Mouse (Mus musculus) hindbrain, embryonic 15.5 days (tissue): ENCODE data around the gene Metrnl. TPM values are rescaled to one million over a fixed set of nuclear protein-coding genes. Genes with fewer than 3 reads are reported as not detected.
"Not testable (repeated sequence)": the region's sequence is repeated elsewhere in the genome, so short reads cannot be mapped to it uniquely, and the experiment has no call there.

Experiments
- ATAC-seq: fragments of 200-750 bp; cut with Nextera tagmentation; 2 replicates; pipeline ENCODE4 v1.8.0; 2017; ENCODE audit warnings: low read depth, moderate number of reproducible peaks, moderate TSS enrichment; ENCODE audit not compliant: low FRiP score
- H3K27ac ChIP-seq: fragments of 300-500 bp; sonication (generic); replicated peaks from 2 replicates; pipeline ENCODE4 v1.5.1; 2015; ENCODE audit warnings: mild to moderate bottlenecking, inconsistent platforms
- H3K27me3 ChIP-seq: fragments of 300-500 bp; sonication (generic); 2 replicates; pipeline ENCODE4 v1.6.1; 2015; ENCODE audit warnings: control low read depth, inconsistent platforms
- H3K36me3 ChIP-seq: fragments of 300-500 bp; sonication (generic); 2 replicates; pipeline ENCODE4 v1.6.1; 2015; ENCODE audit warnings: control low read depth, inconsistent platforms
- H3K4me1 ChIP-seq: fragments of 300-500 bp; sonication (generic); replicated peaks from 2 replicates; pipeline ENCODE4 v1.6.1; 2015; ENCODE audit warnings: control low read depth, inconsistent platforms
- H3K4me2 ChIP-seq: fragments of 300-500 bp; sonication (generic); 2 replicates; pipeline ENCODE4 v1.6.1; 2015; ENCODE audit warnings: moderate library complexity, mild to moderate bottlenecking, inconsistent platforms
- H3K4me3 ChIP-seq: fragments of 300-500 bp; sonication (generic); 2 replicates; pipeline ENCODE4 v1.5.1; 2015; ENCODE audit warnings: mild to moderate bottlenecking, inconsistent platforms
- H3K9ac ChIP-seq: fragments of 300-500 bp; sonication (generic); 2 replicates; pipeline ENCODE4 v1.6.1; 2015; ENCODE audit warnings: inconsistent platforms
- H3K9me3 ChIP-seq: fragments of 300-500 bp; sonication (generic); 2 replicates; pipeline ENCODE4 v1.6.1; 2016; ENCODE audit warnings: control low read depth, inconsistent platforms
- WGBS: fragments of 180-500 bp; shearing (Covaris S2); methylation state at CpG from one replicate; pipeline ENCODE4 v1.1.7; 2015; 5-methylcytosine and 5-hydroxymethylcytosine counted together
- polyA plus RNA-seq: library from polyadenylated mRNA; unstranded; fragments of >200 nt; fragmentation: Nextera tagmentation; extraction: Ambion mirVana; gene quantifications from 2 replicates; pipeline ENCODE4 v1.2.1, GENCODE M21; 2015

Gene Metrnl
- polyA plus RNA-seq: 20.3 and 23.0 TPM in 2 replicates

DNA sequence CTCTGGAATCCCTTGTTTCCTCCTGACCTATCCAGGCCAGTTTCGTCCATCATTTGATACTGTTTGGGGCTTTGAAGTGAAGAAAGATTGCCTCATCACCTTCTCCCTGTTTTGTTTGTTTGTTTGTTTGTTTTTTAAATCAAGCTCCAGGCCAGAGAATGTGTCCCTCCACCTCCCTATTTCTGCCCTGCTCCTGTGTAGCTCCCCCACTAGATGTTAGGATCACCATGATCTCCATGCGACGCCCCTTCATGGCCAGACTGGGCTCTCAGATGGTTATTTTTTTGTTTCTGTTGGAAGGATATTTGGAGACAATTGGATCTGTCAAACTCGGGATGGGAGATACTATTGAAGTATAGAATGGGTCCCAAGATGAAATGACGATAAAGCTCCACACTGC is at the start of gene Metrnl:
TSS of gene Metrnl (plus strand) at position 301 of the 400 bp plus-strand sequence.
- Histone ChIP-seq H3K27ac (peak within 1 kb of the TSS; percentile 64), H3K27me3 (peaks cover 11% of the 10 kb centered on the region), H3K36me3 (no peaks in the 10 kb centered on the region), H3K4me2 (peak within 1 kb of the TSS; percentile 91), H3K4me3 (peak within 1 kb of the TSS; percentile 66), H3K9ac (peak within 1 kb of the TSS; percentile 65), H3K4me1 (peaks cover 20% of the 10 kb centered on the region), H3K9me3 (no peaks in the 10 kb centered on the region)
- WGBS: 90% methylated on average over 5 of the region's 5 CpGs
- no peak for ATAC-seq

- H3K4me1 ChIP-seq: no peaks in the 10 kb centered on the region
- H3K9ac ChIP-seq: no peak overlapping the region
- no peak for ATAC-seq
- WGBS: 94% methylated on average over 9 of the region's 9 CpGs
- H3K4me2 ChIP-seq: no peak overlapping the region
- no peak overlapping the region for H3K4me3 ChIP-seq
- peaks cover 7% of the 10 kb centered on the region; the same call in 1 of the 2 replicates for H3K36me3 ChIP-seq
- no peak overlapping the region for H3K27ac ChIP-seq
- no peaks in the 10 kb centered on the region for H3K9me3 ChIP-seq
- H3K27me3 ChIP-seq: no peaks in the 10 kb centered on the region
Measured at GRCm38 (mm10) chr11:121651556-121651955, 49.8 kb upstream of the Metrnl start.

DNA sequence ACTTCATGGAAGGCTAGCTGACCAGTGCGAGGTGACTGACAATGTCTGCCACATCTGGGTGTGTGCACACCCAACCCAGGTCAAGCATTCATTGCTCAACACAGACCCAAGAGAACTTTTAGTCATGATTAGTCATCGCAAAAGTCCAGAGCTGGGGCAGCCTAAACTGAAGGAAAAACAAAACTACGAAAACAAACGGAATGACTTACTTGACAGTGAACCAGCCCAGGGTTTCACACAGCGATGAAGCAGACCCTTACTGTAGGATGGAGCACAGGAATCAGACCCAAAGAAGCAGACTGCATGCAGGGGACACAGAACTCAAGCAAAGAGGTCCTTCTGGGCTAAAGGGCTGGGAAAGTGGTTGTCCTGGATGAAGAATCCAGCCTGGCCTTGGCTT is 49.4 kb upstream of the Metrnl start:
- no peak overlapping the region for H3K4me2 ChIP-seq
- peaks cover 7% of the 10 kb centered on the region; the same call in 1 of the 2 replicates for H3K36me3 ChIP-seq
- WGBS: 95% methylated on average over 5 of the region's 5 CpGs
- H3K9ac ChIP-seq: no peak overlapping the region
- no peaks in the 10 kb centered on the region for H3K4me1 ChIP-seq
- no peak overlapping the region for H3K27ac ChIP-seq
- ATAC-seq: no peak
- H3K9me3 ChIP-seq: no peaks in the 10 kb centered on the region
- no peaks in the 10 kb centered on the region for H3K27me3 ChIP-seq
- H3K4me3 ChIP-seq: no peak overlapping the region

DNA sequence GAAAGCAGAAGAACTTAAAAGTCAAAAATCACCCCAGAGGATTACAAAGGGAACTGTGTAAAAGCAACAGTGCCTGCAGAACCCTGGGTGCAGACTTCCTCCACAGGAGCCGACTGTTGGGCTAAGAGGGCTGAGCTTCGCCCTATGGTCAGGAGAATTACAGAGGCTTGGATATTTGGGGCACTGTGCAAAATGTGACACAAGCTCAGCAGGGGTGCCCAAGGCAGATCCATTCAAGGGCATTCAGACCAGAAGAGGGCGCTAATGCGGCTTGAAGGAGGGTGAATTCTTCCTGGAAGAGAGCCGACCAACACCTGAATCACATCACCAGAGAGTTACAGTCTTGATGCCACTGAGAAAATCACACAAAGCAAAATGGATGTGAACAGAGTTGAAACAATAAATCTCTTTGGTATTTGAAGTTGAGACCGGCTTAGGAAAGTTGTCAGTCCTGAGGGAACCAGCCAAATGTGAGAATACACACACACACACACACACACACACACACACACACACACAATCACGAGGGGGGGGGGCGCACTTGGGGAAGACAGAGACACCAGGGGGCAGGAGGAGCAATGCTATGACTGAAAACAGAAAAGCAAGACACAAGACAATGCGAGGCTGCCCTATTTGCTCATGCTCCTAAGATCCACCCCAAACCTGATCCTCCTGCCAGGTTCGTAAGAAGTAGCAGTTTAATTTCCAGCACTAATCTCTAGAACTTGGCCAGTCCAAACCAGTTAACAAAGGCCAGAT is 48.6 kb upstream of the Metrnl start:
- Histone ChIP-seq H3K27me3 (no peaks in the 10 kb centered on the region), H3K4me1 (no peaks in the 10 kb centered on the region), H3K9ac (no peak overlapping the region), H3K4me2 (no peak overlapping the region), H3K4me3 (no peak overlapping the region), H3K36me3 (peaks cover 7% of the 10 kb centered on the region; the same call in 1 of the 2 replicates), H3K9me3 (no peaks in the 10 kb centered on the region), H3K27ac (no peak overlapping the region)
- 59% methylated on average over 10 of the region's 10 CpGs for WGBS
- no peak for ATAC-seq

GRCm38 (mm10) chr11:121653631-121654030 is 47.7 kb upstream of the Metrnl start:
- no peak overlapping the region for H3K9ac ChIP-seq
- H3K27ac ChIP-seq: no peak overlapping the region
- ATAC-seq: no peak
- H3K4me2 ChIP-seq: no peak overlapping the region
- H3K27me3 ChIP-seq: no peaks in the 10 kb centered on the region
- H3K9me3 ChIP-seq: no peaks in the 10 kb centered on the region
- H3K36me3 ChIP-seq: peaks cover 7% of the 10 kb centered on the region; the same call in 1 of the 2 replicates
- H3K4me3 ChIP-seq: no peak overlapping the region
- no peaks in the 10 kb centered on the region for H3K4me1 ChIP-seq
- WGBS: 62% methylated on average over 4 of the region's 4 CpGs

- H3K4me1 ChIP-seq: no peaks in the 10 kb centered on the region
- no peak overlapping the region for H3K9ac ChIP-seq
- no peak for ATAC-seq
- WGBS: 83% methylated on average over 9 of the region's 9 CpGs
- H3K4me2 ChIP-seq: no peak overlapping the region
- H3K27ac ChIP-seq: no peak overlapping the region
- no peak overlapping the region for H3K4me3 ChIP-seq
- peaks cover 7% of the 10 kb centered on the region; the same call in 1 of the 2 replicates for H3K36me3 ChIP-seq
- H3K27me3 ChIP-seq: no peaks in the 10 kb centered on the region
- H3K9me3 ChIP-seq: no peaks in the 10 kb centered on the region
Measured at GRCm38 (mm10) chr11:121654406-121654945, 46.9 kb upstream of the Metrnl start.

- 94% methylated on average over 6 of the region's 6 CpGs for WGBS
- Histone ChIP-seq H3K9ac (no peak overlapping the region), H3K4me3 (no peak overlapping the region), H3K27me3 (no peaks in the 10 kb centered on the region), H3K27ac (no peak overlapping the region), H3K4me1 (no peaks in the 10 kb centered on the region), H3K4me2 (no peak overlapping the region), H3K36me3 (0 out of 2 replicates have a peak, but pooled peaks cover 5% of the 10 kb centered on the region), H3K9me3 (no peaks in the 10 kb centered on the region)
- no peak for ATAC-seq
Measured at GRCm38 (mm10) chr11:121655166-121655806, 46.1 kb upstream of the Metrnl start.

GRCm38 (mm10) chr11:121655807-121656511 is 45.4 kb upstream of the Metrnl start:
- Histone ChIP-seq H3K9ac (no peak overlapping the region), H3K36me3 (0 out of 2 replicates have a peak, but pooled peaks cover 3% of the 10 kb centered on the region), H3K4me2 (no peak overlapping the region), H3K27ac (no peak overlapping the region), H3K9me3 (no peaks in the 10 kb centered on the region), H3K4me3 (no peak overlapping the region), H3K27me3 (no peaks in the 10 kb centered on the region), H3K4me1 (no peaks in the 10 kb centered on the region)
- ATAC-seq: no peak
- WGBS: 84% methylated on average over 6 of the region's 6 CpGs

- no peak for ATAC-seq
- H3K4me2 ChIP-seq: no peak overlapping the region
- no peaks in the 10 kb centered on the region for H3K27me3 ChIP-seq
- H3K4me3 ChIP-seq: no peak overlapping the region
- no peaks in the 10 kb centered on the region for H3K4me1 ChIP-seq
- H3K36me3 ChIP-seq: 0 out of 2 replicates have a peak, but pooled peaks cover 3% of the 10 kb centered on the region
- no peak overlapping the region for H3K9ac ChIP-seq
- H3K9me3 ChIP-seq: no peaks in the 10 kb centered on the region
- WGBS: 50% methylated on average over 1 of the region's 1 CpGs
- no peak overlapping the region for H3K27ac ChIP-seq
Measured at GRCm38 (mm10) chr11:121658151-121658550, 43.2 kb upstream of the Metrnl start.

DNA sequence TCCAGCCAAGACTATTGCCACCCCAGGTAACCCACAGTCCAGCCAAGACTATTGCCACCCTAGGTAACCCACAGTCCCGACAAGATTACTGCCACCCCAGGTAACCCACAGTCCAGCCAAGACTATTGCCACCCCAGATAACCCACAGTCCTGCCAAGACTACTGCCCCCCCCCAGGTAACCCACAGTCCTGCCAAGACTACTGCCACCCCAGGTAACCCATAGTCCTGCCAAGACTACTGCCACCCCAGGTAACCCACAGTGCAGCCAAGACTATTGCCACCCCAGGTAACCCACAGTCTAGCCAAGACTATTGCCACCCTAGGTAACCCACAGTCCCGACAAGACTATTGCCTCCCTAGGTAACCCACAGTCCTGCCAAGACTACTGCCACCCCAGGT is 40.7 kb upstream of the Metrnl start:
- not testable (repeated sequence) for H3K9me3 ChIP-seq, ATAC-seq, H3K27ac ChIP-seq, H3K9ac ChIP-seq, H3K36me3 ChIP-seq, H3K27me3 ChIP-seq, H3K4me1 ChIP-seq, H3K4me3 ChIP-seq, H3K4me2 ChIP-seq
- 92% methylated on average over 2 of the region's 2 CpGs for WGBS

- no peak overlapping the region for H3K9ac ChIP-seq
- H3K9me3 ChIP-seq: no peaks in the 10 kb centered on the region
- no peaks in the 10 kb centered on the region for H3K27me3 ChIP-seq
- 0 out of 2 replicates have a peak, but pooled peaks cover 3% of the 10 kb centered on the region for H3K36me3 ChIP-seq
- H3K27ac ChIP-seq: no peak overlapping the region
- ATAC-seq: no peak
- WGBS: 92% methylated on average over 2 of the region's 2 CpGs
- H3K4me2 ChIP-seq: no peak overlapping the region
- no peaks in the 10 kb centered on the region for H3K4me1 ChIP-seq
- H3K4me3 ChIP-seq: no peak overlapping the region
Measured at GRCm38 (mm10) chr11:121661116-121661515, 40.2 kb upstream of the Metrnl start.

GRCm38 (mm10) chr11:121667541-121667940 is 33.8 kb upstream of the Metrnl start:
- H3K27ac ChIP-seq: no peak overlapping the region
- no peak overlapping the region for H3K9ac ChIP-seq
- H3K4me3 ChIP-seq: no peak overlapping the region
- no peaks in the 10 kb centered on the region for H3K9me3 ChIP-seq
- WGBS: 97% methylated on average over 4 of the region's 4 CpGs
- H3K4me1 ChIP-seq: peaks cover 5% of the 10 kb centered on the region
- ATAC-seq: no peak
- H3K36me3 ChIP-seq: no peaks in the 10 kb centered on the region
- H3K27me3 ChIP-seq: no peaks in the 10 kb centered on the region
- H3K4me2 ChIP-seq: no peak overlapping the region
